Mouse (Mus musculus) myocyte (in vitro differentiated cells): ENCODE results near the gene Gsto1.

Source experiments
- CEBPB ChIP-seq: IDR thresholded peaks from 2 replicates; pipeline ENCODE4 v1.6.1; 2011; ENCODE audit warnings: mild to moderate bottlenecking, moderate library complexity; ENCODE audit not compliant: poor library complexity, insufficient read depth, severe bottlenecking
- E2F4 ChIP-seq: IDR thresholded peaks from one replicate; pipeline ENCODE4 v1.6.1; 2011; ENCODE audit warnings: mild to moderate bottlenecking, control low read depth, moderate library complexity; ENCODE audit not compliant: insufficient read depth
- MAX ChIP-seq: IDR thresholded peaks from one replicate; pipeline ENCODE4 v1.6.1; 2011; ENCODE audit warnings: low read depth, mild to moderate bottlenecking, control low read depth
- MYOG ChIP-seq, 3 experiments: IDR thresholded peaks; one replicate each; pipeline ENCODE4 v1.6.1; 2011; ENCODE audit warnings: control low read depth in 2 of 3, low read depth in 2 of 3, mild to moderate bottlenecking in 2 of 3; ENCODE audit not compliant: insufficient read length in 2 of 3, control insufficient read depth in 1 of 3, insufficient read depth in 1 of 3
- POLR2A ChIP-seq: IDR thresholded peaks from one replicate; pipeline ENCODE4 v1.6.1; 2011; ENCODE audit warnings: low read depth, mild to moderate bottlenecking, control low read depth, moderate library complexity; ENCODE audit not compliant: insufficient read length
- POLR2AphosphoS2 ChIP-seq: IDR thresholded peaks from one replicate; pipeline ENCODE4 v1.6.1; 2011; ENCODE audit warnings: low read depth, control low read depth; ENCODE audit not compliant: insufficient read length
- REST ChIP-seq: IDR thresholded peaks from one replicate; pipeline ENCODE4 v1.6.1; 2011; ENCODE audit warnings: mild to moderate bottlenecking, control low read depth, moderate library complexity; ENCODE audit not compliant: insufficient read depth, insufficient read length
- TCF3 ChIP-seq: IDR thresholded peaks from one replicate; pipeline ENCODE4 v1.6.1; 2011; ENCODE audit warnings: low read depth, control low read depth; ENCODE audit not compliant: insufficient read length
- USF1 ChIP-seq: IDR thresholded peaks from one replicate; pipeline ENCODE4 v1.6.1; 2011; ENCODE audit warnings: low read depth, mild to moderate bottlenecking, control low read depth, moderate library complexity

DNA sequence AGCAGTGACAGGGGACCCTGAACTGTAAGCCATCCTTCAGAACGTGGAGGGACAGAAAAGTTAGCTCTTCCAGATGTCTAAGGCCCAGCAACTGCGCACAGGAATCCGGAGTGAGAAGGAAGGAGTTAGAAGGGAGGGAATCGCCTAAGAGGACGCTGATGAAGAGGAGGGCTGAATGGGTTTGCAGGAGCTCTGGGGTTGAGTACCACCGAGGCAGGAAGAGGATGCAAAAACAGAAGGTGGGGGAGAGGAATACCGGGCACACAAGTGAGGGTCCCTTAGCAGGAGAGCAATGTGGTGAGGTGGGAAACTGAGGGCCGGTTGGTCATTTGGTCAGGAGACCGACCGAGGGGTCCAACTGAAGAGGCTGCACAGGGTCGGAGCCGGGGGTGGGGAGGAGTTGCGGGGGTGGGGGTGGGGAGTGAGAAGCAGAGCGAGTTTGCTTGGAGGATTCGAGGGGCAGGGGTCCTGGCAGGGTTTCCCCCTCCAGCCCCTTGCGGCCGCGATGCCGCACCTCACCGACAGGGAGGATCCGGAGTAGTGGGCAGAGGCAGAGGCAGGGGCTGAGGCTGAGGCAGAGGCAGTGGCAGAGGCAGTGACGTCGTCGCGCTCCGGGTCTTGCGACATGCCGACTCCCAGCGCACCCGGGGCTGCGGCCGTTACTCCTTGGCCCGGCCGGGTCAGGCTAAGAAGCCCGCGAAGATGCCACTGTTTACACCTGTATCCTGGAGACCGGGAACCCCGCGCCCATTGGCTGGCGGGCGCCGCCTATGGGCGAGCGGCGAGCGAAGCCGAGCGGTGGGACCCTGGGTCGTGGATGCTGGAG is 17.9 kb upstream of the Gsto1 start:
- TF ChIP-seq POLR2A (no peak), MAX (no peak), E2F4 (no peak), CEBPB (no peak), USF1 (no peak), REST (no peak), MYOG (IDR thresholded peaks at IDR 0.05; ENCODE audit: control insufficient read depth in 1 of 3, insufficient read depth in 1 of 3, insufficient read length in 2 of 3, low read depth in 2 of 3) (no peak), POLR2AphosphoS2 (no peak), TCF3 (no peak)
